Mouse (Mus musculus) forebrain, embryonic 16.5 days (tissue): ENCODE measurements at regions not wholly inside any gene's neighbourhood (a gene's known extent, or its start where the extent isn't known, plus 50 kb on each side); places are given as distances from the start of the nearest gene placed in this dataset.

Experiments used
- ATAC-seq: fragments of 200-750 bp; cut with Nextera tagmentation; 2 replicates; pipeline ENCODE4 v1.8.0; 2017; ENCODE audit warnings: mild to moderate bottlenecking, moderate library complexity
- H3K27ac ChIP-seq: fragments of 300-500 bp; sonication (generic); 2 replicates; pipeline ENCODE4 v1.5.1; 2014; ENCODE audit warnings: low read length, control low read depth
- H3K27me3 ChIP-seq: fragments of 300-500 bp; sonication (generic); replicated peaks from 2 replicates; pipeline ENCODE4 v1.6.1; 2014; ENCODE audit warnings: low read length; ENCODE audit not compliant: control insufficient read depth, insufficient read depth
- H3K36me3 ChIP-seq: fragments of 300-500 bp; sonication (generic); 2 replicates; pipeline ENCODE4 v1.6.1; 2014; ENCODE audit not compliant: control insufficient read depth, insufficient read depth
- H3K4me1 ChIP-seq: fragments of 300-500 bp; sonication (generic); replicated peaks from 2 replicates; pipeline ENCODE4 v1.6.1; 2014; ENCODE audit warnings: low read length; ENCODE audit not compliant: control insufficient read depth, insufficient read depth
- H3K4me2 ChIP-seq: fragments of 300-500 bp; sonication (generic); 2 replicates; pipeline ENCODE4 v1.6.1; 2014; ENCODE audit warnings: mild to moderate bottlenecking, low read length, control low read depth
- H3K4me3 ChIP-seq: fragments of 300-500 bp; sonication (generic); replicated peaks from 2 replicates; pipeline ENCODE4 v1.5.1; 2014; ENCODE audit warnings: mild to moderate bottlenecking, low read length, control low read depth
- H3K9ac ChIP-seq: fragments of 300-500 bp; sonication (generic); replicated peaks from 2 replicates; pipeline ENCODE4 v1.6.1; 2014; ENCODE audit warnings: low read depth, low read length, control low read depth
- H3K9me3 ChIP-seq: fragments of 300-500 bp; sonication (generic); 2 replicates; pipeline ENCODE4 v1.6.1; 2016; ENCODE audit warnings: low read length; ENCODE audit not compliant: control insufficient read depth
- WGBS: fragments of 180-500 bp; shearing (Covaris S2); extraction: QIAGEN DNeasy Blood & Tissue Kit; methylation state at CpG from one replicate; pipeline ENCODE4 v1.1.7; 2014; 5-methylcytosine and 5-hydroxymethylcytosine counted together

- Histone ChIP-seq H3K4me1 (peaks cover 30% of the 10 kb centered on the region), H3K36me3 (no peaks in the 10 kb centered on the region), H3K9ac (peak overlapping the region; percentile 28; the same call in 1 of the 2 replicates)
Measured at GRCm38 (mm10) chr12:12723724-12724487, 217.8 kb downstream of the Mycn start.

DNA sequence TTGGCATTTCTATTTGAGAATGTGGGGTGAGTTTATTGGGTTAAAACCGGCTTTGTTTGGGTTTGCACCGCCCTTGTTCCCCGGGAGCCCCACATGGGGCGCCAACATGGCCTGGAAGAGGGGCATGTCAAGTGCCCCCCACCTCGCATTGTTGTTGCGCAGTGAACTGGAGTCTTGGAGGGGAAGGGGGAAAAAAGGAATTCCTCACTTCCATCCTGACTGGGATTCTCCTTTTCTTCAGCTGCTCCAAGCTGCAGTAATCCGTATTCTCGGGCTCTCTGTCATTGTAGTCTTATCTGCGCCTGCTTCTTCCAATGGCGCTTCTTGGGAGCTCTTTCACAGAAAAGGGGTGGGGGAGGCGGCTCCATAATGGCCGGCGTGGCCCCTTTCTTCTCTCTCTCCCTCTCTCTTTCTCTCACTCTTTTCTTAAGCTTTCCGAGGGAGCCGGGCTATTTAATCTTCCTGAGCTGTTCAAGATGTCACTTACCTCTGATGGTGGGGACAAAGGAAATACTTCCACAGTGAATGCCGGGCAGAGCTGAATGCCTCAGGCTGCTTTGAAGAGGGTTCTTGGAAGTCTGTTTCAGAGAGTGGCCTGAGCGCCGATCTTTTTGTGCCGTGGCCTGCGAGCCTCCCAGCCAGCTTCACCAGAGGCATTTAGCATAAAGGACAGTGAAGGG, 218.6 kb downstream of the Mycn start:
- Histone ChIP-seq H3K4me2 (peak overlapping the region; percentile 36), H3K36me3 (no peaks in the 10 kb centered on the region), H3K4me3 (peak overlapping the region; percentile 4; the same call in 1 of the 2 replicates), H3K4me1 (peaks cover 30% of the 10 kb centered on the region), H3K9ac (peak overlapping the region; percentile 28), H3K9me3 (no peaks in the 10 kb centered on the region), H3K27ac (no peak overlapping the region), H3K27me3 (0 out of 2 replicates have a peak, but pooled peaks cover 2% of the 10 kb centered on the region)
- 6% methylated on average over 20 of the region's 20 CpGs for WGBS
- peak; percentile 32 for ATAC-seq

More at GRCm38 (mm10) chr12:12723724-12724487, 217.8 kb downstream of the Mycn start:
- Histone ChIP-seq H3K27me3 (0 out of 2 replicates have a peak, but pooled peaks cover 2% of the 10 kb centered on the region), H3K4me2 (no peak overlapping the region), H3K27ac (no peak overlapping the region), H3K4me3 (no peak overlapping the region), H3K9me3 (no peaks in the 10 kb centered on the region)
- ATAC-seq, result peak; percentile 43; the same call in 1 of the 2 replicates
- WGBS, result 24% methylated on average over 12 of the region's 12 CpGs

DNA sequence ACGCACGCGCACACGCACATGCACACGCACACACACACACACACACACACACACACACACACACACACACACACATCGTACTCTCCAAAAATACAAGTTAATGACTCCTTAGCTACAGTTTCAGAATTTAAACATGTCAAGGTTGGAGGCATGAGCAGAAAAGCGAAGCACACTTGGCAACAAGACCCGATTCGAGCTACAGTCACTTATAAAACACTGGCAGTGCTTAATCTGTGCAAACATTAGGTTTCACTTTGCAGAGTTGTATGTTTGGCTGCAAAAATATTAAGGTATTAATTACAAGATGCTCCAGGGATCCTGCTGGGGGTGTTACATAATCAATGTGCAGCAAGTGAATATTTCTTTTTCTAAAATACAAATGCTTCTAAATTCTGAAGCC, 225.0 kb downstream of the Mycn start:
- ATAC-seq, result peak; percentile 67
- 72% methylated on average over 9 of the region's 9 CpGs for WGBS
- no peak overlapping the region for H3K4me2 ChIP-seq

DNA sequence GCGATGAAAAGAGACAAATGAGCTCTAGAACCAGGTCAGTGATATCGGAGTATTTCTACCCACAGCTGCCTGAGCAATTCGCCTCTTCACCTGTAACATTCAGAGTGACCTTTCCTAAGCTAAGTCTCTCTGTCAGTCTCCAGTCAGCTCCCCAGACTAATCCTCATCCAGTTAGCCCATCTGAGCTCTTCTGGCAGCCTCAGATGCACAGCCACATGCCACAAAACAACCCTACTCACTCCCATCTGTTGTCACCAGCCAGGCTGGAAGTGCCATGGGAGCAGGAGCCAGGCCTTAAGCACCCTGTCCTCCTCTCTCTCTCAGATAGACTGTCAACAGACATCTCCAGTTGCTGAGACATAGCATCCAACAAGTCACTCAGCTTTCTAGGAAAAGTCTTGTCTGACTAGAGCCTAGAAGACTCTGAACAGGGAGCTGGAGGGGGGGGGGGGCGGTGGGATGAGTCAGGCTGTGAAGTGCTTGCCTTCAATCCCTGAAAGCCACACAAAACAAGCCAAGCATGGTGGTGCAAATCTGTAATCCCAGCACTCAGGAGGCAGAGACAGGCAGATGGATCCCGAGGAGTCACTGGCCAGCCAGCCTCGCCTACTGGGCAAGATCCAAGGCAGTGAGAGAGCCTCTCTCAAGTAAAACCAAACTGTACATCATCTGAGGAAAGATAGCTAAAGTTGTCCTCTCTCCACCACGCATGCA, 225.6 kb downstream of the Mycn start:
- WGBS, result 74% methylated on average over 7 of the region's 7 CpGs
- Histone ChIP-seq H3K27ac (peak overlapping the region; percentile 74), H3K4me2 (no peak overlapping the region), H3K9me3 (no peaks in the 10 kb centered on the region), H3K4me3 (no peak overlapping the region), H3K36me3 (no peaks in the 10 kb centered on the region), H3K4me1 (peaks cover 13% of the 10 kb centered on the region), H3K27me3 (no peaks in the 10 kb centered on the region), H3K9ac (no peak overlapping the region)
- peak; percentile 81 for ATAC-seq

More for the DNA sequence above, 225.0 kb downstream of the Mycn start:
- H3K4me1 ChIP-seq, result peaks cover 13% of the 10 kb centered on the region
- no peak overlapping the region for H3K9ac ChIP-seq
- H3K27me3 ChIP-seq, result no peaks in the 10 kb centered on the region
- H3K36me3 ChIP-seq, result no peaks in the 10 kb centered on the region
- peak overlapping the region; percentile 74; the same call in 1 of the 2 replicates for H3K27ac ChIP-seq
- H3K4me3 ChIP-seq, result no peak overlapping the region
- no peaks in the 10 kb centered on the region for H3K9me3 ChIP-seq

DNA sequence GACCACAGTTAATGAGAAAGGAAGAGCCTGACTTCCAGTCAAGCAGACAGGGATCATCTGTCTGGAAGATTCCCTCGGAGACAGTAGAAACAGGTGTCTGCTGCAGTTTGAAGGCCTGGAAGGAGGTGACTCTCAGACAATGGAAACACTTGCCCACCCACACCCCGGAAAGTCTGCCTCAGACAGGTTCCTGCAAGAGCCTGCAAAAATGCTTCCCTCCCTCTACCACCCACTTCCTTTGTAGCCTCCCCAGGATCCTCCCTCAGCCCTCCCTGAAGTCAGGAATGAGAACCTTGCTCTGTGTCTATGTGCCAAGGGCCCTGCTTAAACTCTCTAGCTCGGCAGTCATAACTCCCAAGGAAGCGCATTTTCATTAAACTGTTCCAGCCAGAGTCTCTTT, 226.2 kb downstream of the Mycn start:
- no peak overlapping the region for H3K4me3 ChIP-seq
- peak overlapping the region; percentile 74 for H3K27ac ChIP-seq

DNA sequence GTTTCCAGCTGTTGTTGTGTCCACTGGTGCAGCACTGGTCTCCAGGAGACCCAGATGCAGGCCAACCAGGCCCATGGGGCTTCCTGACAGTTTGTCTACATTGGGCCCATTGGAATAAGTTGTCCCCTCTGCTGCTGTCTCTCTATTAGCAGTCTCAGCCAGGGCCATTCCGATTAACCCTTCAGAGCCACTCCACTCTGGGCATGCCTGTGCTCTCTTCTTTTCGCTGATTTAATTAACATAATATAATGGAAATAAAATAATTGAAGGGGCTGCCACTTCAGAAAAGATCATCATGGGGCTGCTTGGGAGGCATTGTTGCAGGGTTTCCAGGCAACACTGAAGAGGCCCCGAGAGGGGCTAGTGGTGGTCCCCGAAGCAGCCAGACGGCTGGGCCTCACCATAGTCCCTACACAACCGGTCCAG, 231.5 kb downstream of the Mycn start:
- no peaks in the 10 kb centered on the region for H3K27me3 ChIP-seq
- H3K9me3 ChIP-seq, result peaks cover 4% of the 10 kb centered on the region
- H3K4me2 ChIP-seq, result no peak overlapping the region
- peaks cover 22% of the 10 kb centered on the region for H3K4me1 ChIP-seq
- H3K36me3 ChIP-seq, result no peaks in the 10 kb centered on the region
- no peak overlapping the region for H3K9ac ChIP-seq
- H3K27ac ChIP-seq, result no peak overlapping the region
- WGBS, result 9% methylated on average over 6 of the region's 6 CpGs
- no peak overlapping the region for H3K4me3 ChIP-seq
- no peak for ATAC-seq

More for the DNA sequence above, 226.2 kb downstream of the Mycn start:
- no peaks in the 10 kb centered on the region for H3K9me3 ChIP-seq
- H3K9ac ChIP-seq, result no peak overlapping the region
- no peak for ATAC-seq
- H3K27me3 ChIP-seq, result no peaks in the 10 kb centered on the region
- 63% methylated on average over 4 of the region's 4 CpGs for WGBS
- H3K4me1 ChIP-seq, result peaks cover 13% of the 10 kb centered on the region
- no peak overlapping the region for H3K4me2 ChIP-seq
- H3K36me3 ChIP-seq, result no peaks in the 10 kb centered on the region

- H3K9ac ChIP-seq, result 0 out of 2 replicates have a peak overlapping the region, but pooled peaks have one; percentile 1
- no peaks in the 10 kb centered on the region for H3K36me3 ChIP-seq
- H3K27me3 ChIP-seq, result no peaks in the 10 kb centered on the region
- H3K27ac ChIP-seq, result peak overlapping the region; percentile 76
- H3K9me3 ChIP-seq, result peaks cover 4% of the 10 kb centered on the region
- H3K4me1 ChIP-seq, result peaks cover 21% of the 10 kb centered on the region
- peak overlapping the region; percentile 24 for H3K4me2 ChIP-seq
- peak; percentile 77 for ATAC-seq
- 3% methylated on average over 14 of the region's 14 CpGs for WGBS
- H3K4me3 ChIP-seq, result no peak overlapping the region
Measured at GRCm38 (mm10) chr12:12708954-12709523, 232.7 kb downstream of the Mycn start.

GRCm38 (mm10) chr12:12706326-12706920, 235.3 kb downstream of the Mycn start:
- Histone ChIP-seq H3K4me2 (0 out of 2 replicates have a peak overlapping the region, but pooled peaks have one; percentile 13), H3K27ac (peak overlapping the region; percentile 46; the same call in 1 of the 2 replicates), H3K9ac (no peak overlapping the region), H3K27me3 (no peaks in the 10 kb centered on the region), H3K36me3 (no peaks in the 10 kb centered on the region), H3K9me3 (peaks cover 4% of the 10 kb centered on the region), H3K4me1 (peaks cover 21% of the 10 kb centered on the region), H3K4me3 (no peak overlapping the region)
- ATAC-seq, result no peak; the same call in 1 of the 2 replicates
- WGBS, result 39% methylated on average over 14 of the region's 14 CpGs
